Mouse (Mus musculus): ENCODE measurements around the gene Apex2.

Gene Apex2

GRCm38 (mm10) chrX:150589696-150590095 is at the start of gene Apex2:
Gene Apex2 (minus strand): TSS chrX:150589868.
- no peak for DNase-seq (ENCODE audit: low read depth, low spot score)

- DNase-seq (ENCODE audit: low read depth, low spot score) = no peak
These were observed 46.8 kb upstream of the Apex2 start for GRCm38 (mm10) chrX:150636421-150636820.

DNA sequence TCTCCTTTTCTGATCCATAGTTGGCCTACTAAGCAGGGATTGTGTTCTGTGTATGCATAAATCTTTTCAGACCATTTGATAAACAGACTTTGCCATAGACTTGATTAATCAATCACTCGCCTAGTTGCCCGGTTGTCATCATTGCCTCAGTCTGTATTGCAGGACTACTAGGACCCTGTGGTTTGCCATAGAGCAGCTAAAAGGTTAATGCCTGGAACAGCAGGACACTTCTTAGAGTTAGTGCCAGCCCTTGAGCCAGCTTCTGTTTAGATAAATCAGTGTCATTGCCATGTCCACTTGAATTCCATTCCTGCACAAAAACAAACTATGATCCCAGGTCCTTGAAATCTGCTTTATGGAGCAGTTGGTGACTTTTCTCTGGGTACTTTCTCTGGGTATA is 9.2 kb upstream of the Apex2 start:
- no peak for DNase-seq (ENCODE audit: low read depth, low spot score)

GRCm38 (mm10) chrX:150595016-150595760 is 5.5 kb upstream of the Apex2 start:
- no peak for DNase-seq (ENCODE audit: low read depth, low spot score)

DNA sequence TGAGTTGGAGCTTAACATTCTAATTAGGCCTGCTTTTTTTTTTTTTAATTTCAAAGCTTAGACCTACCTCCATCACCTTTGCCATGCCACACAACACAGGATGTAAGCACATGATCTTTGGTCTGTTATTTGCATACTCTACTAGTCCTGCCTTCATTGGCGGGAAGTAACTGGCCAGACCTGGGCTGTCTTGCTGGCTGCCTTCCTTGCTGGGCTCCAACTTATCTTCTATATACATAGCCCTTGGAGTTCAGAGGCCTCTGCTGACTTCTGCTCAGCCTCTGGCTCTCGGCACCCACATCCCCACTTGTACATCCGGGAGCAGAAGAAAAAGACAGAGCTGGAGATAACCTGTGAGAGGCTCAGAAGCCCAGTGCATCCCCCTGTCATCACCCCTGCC is 4.5 kb upstream of the Apex2 start:
- no peak for DNase-seq (ENCODE audit: low read depth, low spot score)

DNA sequence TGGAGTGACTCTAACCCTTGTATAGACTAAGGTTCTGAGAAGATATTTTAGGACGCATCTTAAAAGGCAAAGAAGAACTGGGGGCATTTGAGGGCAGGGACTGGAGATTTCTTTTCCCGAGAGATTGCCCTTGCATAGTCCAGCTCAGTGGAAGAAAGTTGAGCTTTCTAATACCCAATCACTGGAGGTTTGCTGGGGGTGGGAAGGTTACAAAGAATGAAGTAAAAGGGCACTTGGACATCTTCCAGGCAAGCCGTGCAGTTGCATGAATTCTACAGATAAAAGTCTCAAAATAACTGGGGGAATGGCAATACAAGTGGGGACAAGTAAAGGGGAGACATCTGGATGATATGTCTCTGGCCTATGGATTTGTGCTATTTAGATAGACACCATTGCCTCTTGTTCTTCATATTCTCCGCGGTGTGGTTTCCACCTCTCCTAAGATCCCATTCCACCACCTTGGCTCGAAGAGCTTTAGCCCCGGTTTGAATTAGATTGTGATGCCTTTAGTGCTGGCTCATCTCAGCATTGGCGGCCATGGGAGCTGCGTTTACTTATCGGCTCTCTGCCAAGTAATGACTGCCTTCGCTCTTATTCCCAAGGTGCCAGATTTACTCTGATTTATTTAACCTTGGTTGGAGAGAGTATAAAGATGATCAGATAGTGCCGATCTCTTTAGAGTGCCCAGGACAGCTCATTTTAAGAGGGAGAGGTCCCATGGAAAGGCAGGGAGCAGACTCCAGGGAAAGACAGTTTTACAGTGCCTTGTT is 3.8 kb upstream of the Apex2 start:
- DNase-seq (ENCODE audit: low read depth, low spot score) = no peak

DNA sequence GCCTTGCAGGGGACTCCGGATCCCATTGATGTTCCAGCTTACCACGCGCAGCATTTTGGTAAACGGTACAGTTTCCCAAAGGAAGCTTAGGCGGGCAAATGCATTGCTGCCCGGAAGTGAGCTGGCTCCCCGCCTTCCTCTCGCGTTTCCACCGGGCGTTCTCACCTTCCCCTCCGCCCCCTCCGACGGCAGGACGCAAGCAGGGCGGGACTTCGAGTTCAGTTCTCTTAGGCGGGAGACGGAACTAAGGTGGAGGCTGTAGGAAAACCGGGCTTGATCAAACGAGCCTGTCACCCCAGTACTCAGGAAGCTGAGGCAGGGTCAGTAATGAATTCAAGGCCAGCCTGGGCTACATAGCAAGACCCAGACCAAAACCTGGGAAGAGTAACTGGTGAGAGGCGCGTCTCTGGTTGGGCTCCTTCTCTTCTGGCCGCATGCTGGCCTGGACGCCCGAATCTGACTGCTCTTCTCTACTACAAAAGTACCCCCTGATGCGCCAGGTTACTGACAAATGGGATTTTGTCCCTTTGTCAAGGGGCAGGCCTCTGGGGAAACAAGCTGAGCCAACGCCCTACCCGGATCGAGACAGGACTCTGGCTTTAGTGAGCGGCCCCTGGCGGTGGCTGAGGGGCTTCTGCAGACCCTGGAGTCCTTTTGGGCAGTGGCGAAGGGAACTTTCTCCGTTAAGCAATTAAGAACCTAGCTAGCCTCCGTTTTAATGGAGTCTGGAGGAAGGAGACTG is 1.5 kb downstream of the Apex2 start, which contains the start of gene Pfkfb1:
Gene Pfkfb1, plus strand, starts transcription at position 207 of the 742 bp plus-strand sequence.
- DNase-seq (ENCODE audit: low read depth, low spot score) = peak; percentile 94

- no peak for DNase-seq (ENCODE audit: low read depth, low spot score)
These were observed 4.6 kb downstream of the Apex2 start for GRCm38 (mm10) chrX:150585116-150585515.

DNA sequence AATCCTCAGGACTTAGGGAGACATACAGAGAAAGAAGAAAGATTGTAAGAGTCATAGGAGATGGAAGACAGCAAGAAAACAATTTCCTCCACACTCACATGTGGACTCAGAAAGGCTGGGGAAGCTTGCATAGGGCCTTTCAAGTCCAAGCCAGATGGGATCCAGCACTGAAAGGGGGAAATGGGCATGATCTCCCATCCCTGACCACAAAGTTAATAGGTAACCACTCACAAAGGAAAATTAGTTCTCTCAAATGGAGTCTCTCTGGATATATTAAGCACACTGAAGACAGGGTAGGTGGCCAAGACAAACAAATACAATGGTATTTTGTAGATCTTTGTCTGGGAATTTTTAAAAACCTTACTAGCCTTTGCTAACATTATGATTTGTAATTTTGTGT is 7.7 kb downstream of the Apex2 start:
- no peak for DNase-seq (ENCODE audit: low read depth, low spot score)

- DNase-seq (ENCODE audit: low read depth, low spot score) = no peak
These were observed 24.9 kb downstream of the Apex2 start for GRCm38 (mm10) chrX:150564644-150565357.

DNA sequence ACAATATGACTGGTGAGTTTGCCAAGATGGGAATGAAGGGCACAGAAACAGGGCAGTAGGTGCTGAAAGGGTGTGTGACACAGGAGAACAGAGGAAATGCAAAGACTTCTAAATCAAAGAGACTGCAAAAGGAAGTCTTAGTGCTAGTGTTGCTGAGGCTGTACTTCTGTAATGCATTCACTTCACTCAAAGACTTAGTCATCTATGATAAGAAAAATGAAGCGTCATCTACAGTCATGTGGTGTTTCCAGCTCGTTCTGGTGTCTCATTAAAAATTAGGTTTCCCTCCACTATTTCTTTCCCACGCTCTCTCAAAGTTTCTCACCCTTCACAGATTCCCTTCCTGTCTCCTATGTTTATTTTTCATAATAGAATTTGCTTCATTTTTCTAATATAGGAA is 35.6 kb downstream of the Apex2 start:
- DNase-seq (ENCODE audit: low read depth, low spot score) = no peak

DNA sequence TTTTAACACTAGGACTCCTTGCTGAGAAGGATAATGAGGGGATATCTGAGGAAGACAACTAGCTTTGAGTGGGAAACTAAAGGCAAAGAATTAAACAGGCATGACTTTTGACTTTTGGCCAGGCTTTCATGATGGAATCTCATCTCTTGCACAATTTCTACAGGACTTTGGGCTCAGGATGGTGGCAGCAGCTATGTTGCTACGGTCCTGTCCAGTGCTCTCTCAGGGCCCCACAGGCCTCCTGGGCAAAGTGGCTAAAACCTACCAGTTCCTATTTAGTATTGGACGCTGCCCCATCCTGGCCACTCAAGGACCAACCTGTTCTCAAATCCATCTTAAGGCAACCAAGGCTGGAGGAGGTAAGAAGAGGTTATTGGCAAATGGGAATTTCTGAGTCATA is 37.7 kb downstream of the Apex2 start:
- no peak for DNase-seq (ENCODE audit: low read depth, low spot score)

DNA sequence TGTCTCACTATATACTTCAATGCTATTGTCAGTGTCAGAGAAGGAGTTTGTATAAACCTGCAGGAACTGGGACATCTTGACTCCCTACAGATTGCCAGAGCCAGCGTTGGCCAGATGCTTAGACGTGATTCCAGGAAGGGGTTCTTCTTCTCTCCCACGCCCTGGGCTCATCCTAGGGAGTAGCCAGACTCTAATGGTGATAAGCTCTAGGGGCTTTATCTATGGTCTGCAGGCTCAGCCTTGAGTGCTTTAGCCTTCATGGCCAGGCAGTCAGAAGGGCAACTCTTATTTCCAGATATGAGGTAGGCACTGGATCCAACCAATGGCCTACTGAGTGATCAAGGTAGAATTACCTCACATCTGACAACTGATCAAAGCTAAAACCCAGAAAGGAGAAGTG is 40.0 kb downstream of the Apex2 start:
- no peak for DNase-seq (ENCODE audit: low read depth, low spot score)

GRCm38 (mm10) chrX:150547239-150547638 is 42.4 kb downstream of the Apex2 start, which contains the start of gene Alas2:
Gene Alas2 (plus strand): TSS chrX:150547375.
- DNase-seq (ENCODE audit: low read depth, low spot score) = no peak

GRCm38 (mm10) chrX:150541684-150542083 is 48.0 kb downstream of the Apex2 start:
- no peak for DNase-seq (ENCODE audit: low read depth, low spot score)

DNA sequence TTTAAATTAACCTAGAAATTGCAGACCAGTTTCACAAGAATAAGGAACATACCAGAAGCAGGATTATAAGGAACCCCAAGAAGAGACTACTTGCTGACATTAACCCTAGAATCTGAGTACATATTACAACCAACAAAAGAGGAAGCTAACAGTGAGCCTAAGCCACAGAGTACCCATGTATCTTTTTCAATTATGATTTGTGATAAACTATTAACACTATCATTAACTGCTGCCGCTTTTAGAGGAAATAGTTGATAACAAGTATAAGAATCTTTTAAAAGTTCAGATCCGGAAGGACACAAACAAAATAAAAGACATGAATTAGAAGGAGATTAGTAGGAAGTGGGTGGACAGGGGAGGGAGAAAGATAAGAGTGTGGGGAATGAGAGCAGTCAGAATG is 49.6 kb downstream of the Apex2 start:
- DNase-seq (ENCODE audit: low read depth, low spot score) = no peak

GRCm38 (mm10) chrX:150516477-150516876 is 73.2 kb downstream of the Apex2 start:
- DNase-seq (ENCODE audit: low read depth, low spot score) = no peak

- no peak for DNase-seq (ENCODE audit: low read depth, low spot score)
These were observed 73.7 kb downstream of the Apex2 start for GRCm38 (mm10) chrX:150516015-150516414.

- DNase-seq (ENCODE audit: low read depth, low spot score) = no peak
These were observed 75.5 kb downstream of the Apex2 start for GRCm38 (mm10) chrX:150514127-150514526.

DNA sequence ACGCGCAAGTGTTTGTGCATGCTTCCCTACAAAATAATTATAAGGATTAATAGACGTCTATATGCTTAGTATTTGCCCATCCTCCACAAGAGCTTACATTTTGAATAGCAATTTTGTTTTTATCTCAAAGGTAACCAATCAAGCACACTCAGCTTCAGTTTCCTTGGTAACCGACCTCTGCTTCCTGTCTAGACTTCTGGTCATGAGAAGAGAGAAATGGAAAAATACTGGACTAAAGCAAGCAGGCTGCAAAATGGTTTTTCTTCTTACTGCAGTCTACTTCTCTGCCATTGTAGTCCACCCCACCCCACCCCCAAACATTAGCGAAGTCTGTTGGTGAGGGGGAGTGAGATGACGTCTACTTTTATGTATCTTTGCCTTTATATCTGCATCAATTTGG is 78.4 kb downstream of the Apex2 start:
- no peak for DNase-seq (ENCODE audit: low read depth, low spot score)

GRCm38 (mm10) chrX:150510631-150511030 is 79.0 kb downstream of the Apex2 start:
- DNase-seq (ENCODE audit: low read depth, low spot score) = peak; percentile 50

DNA sequence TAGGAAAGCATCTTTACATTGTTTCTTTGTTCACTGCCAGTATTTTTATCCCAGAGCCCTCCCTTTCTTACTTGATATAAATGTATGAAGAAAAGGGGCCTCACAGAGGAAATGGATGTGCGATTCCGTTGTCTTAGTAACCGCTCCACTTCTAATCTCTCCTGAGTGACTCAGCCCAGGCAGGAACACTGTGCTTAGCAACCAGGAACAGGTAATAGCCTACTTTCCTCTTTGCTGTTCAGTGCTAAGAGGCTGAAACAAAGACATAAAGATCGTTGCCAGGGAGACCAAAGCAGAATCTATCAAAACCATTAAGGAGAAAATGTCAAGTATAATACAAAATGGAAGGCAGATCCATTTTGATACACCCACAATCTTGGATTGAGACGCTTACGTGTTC is 81.0 kb downstream of the Apex2 start:
- DNase-seq (ENCODE audit: low read depth, low spot score) = no peak

All from ZHBTc4 (cell line).